Mouse (Mus musculus): ENCODE data around the gene Nphs2. TPM values are rescaled to one million over a fixed set of nuclear protein-coding genes. Genes with fewer than 3 reads are reported as not detected.

Gene Nphs2
- polyA plus RNA-seq, 1 experiment: 3.7 TPM

DNA sequence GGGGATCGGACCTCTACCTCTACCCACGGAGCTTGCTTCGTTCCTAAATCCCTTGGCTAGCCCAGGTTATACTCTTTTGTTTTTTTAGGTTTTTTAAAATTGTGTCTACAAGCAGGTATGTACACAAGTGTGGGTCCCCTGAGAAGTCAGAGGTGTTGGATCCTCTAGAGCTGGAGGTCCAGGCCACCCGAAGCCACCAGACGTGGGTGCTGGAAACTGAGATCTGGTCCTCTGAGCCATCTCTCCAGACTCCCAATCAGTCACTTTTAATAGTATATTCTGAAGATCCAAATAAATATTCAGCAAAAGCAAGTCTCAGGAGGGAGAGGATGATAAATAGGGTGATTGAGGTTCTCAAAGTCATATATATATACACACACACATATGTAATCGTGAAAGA lies 20.5 kb upstream of the Nphs2 start:
- WGBS: 98% methylated on average over 6 of the region's 6 CpGs

DNA sequence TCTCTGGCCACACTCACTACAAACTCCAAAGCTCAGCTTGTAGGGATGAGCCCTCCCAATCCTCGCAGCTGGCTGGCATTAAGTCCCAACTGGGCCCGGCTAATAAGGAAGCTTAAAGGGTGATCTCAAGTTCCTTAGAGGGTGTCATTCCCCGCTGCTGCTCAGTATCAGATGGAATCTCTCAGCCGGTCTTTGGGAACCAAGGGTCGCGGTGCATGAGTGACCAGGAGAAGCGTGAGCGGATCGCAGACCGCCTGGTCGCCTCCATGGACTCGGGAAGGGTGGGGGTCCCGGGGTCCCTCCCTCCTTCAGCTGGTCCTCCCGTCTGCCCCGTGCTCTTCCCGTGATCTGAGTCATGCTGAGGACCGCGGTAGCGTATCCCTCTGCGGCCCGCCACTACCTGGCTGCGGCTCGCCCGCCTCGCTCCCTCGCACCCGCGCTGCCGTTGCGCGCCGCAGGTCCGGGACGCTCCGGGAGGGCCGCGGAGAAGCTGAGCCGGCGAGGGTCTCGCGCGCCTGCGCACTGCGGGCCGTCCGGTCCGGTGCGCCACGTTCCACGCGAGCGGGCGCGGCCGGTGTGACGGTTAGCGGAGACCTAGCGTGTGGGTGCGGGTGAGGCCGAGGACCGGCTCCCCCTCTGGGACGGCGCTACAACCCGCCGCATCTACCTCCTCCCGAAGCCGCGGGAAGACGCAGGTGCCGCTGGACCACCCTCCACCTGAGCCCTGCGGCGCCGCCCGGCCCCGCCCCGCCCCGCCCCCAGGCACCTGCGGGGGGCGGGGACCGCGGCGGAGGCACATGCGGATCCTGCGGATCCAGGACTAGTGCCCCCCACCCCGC lies 7.4 kb upstream of the Nphs2 start, which contains the start of gene Tdrd5:
Gene Tdrd5, minus strand, starts transcription at position 754 of the 839 bp plus-strand sequence.
- Histone ChIP-seq H3K27ac (ENCODE audit: control insufficient read depth, insufficient read depth, low read length) (peak within 1 kb of the TSS; percentile 34), H3K4me1 (replicated peaks; ENCODE audit: control insufficient read depth, insufficient read depth, low read length) (peaks cover 13% of the 10 kb centered on the region), H3K36me3 (ENCODE audit: control insufficient read depth, insufficient read depth, low read length) (peaks cover 5% of the 10 kb centered on the region; the same call in 1 of the 2 replicates), H3K4me3 (ENCODE audit: control insufficient read depth, insufficient read depth, low read length) (peak within 1 kb of the TSS; percentile 66), H3K27me3 (ENCODE audit: control insufficient read depth, insufficient read depth, low read length) (no peaks in the 10 kb centered on the region)
- TF ChIP-seq CTCF (IDR thresholded peaks at IDR 0.05; ENCODE audit: borderline replicate concordance, control insufficient read depth, extremely low read depth, insufficient read depth, low read length, poor library complexity): 0 out of 2 replicates have a peak, but pooled peaks have one; percentile 16
- TF ChIP-seq POLR2A (IDR thresholded peaks at IDR 0.05; ENCODE audit: control insufficient read depth, extremely low read depth, insufficient read depth, low read length, poor library complexity): 0 out of 2 replicates have a peak, but pooled peaks have one; percentile 14
- DNase-seq: peak; percentile 64
- 3% methylated on average over 85 of the region's 85 CpGs for WGBS

More for the DNA sequence above, 20.5 kb upstream of the Nphs2 start:
- Histone ChIP-seq H3K4me1 (replicated peaks; ENCODE audit: control insufficient read depth, insufficient read depth, low read length) (peaks cover 7% of the 10 kb centered on the region), H3K4me3 (ENCODE audit: control insufficient read depth, insufficient read depth, low read length) (no peak overlapping the region), H3K27ac (ENCODE audit: control insufficient read depth, insufficient read depth, low read length) (no peak overlapping the region), H3K36me3 (ENCODE audit: control insufficient read depth, insufficient read depth, low read length) (peaks cover 48% of the 10 kb centered on the region), H3K27me3 (ENCODE audit: control insufficient read depth, insufficient read depth, low read length) (no peaks in the 10 kb centered on the region)
- TF ChIP-seq POLR2A (IDR thresholded peaks at IDR 0.05; ENCODE audit: control insufficient read depth, extremely low read depth, insufficient read depth, low read length, poor library complexity): no peak
- no peak for DNase-seq

DNA sequence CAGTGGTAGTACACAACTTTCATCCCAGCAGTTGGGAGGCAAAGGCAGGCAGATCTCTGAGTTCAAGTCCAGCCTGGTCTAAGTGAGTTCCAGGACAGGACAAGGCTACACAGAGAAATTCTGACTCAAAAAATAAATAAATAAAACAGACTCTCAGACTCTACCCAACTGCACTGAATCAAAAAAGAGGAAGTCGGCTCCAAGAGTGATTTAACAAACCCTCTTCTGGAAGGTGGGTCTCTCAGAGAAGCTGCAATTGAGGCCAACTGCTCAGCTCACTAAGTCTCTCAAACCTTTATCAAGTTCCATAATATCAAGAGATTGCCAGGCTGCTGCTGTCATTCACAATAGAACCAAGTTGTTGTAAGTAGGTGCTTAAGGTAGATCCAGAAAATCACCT lies 1.9 kb upstream of the Nphs2 start:
- H3K27ac ChIP-seq (ENCODE audit: control insufficient read depth, insufficient read depth, low read length): no peak overlapping the region
- WGBS: 18% methylated on average over 1 of the region's 1 CpGs
- H3K4me1 ChIP-seq (replicated peaks; ENCODE audit: control insufficient read depth, insufficient read depth, low read length): peaks cover 12% of the 10 kb centered on the region
- no peaks in the 10 kb centered on the region for H3K27me3 ChIP-seq (ENCODE audit: control insufficient read depth, insufficient read depth, low read length)
- H3K36me3 ChIP-seq (ENCODE audit: control insufficient read depth, insufficient read depth, low read length): no peaks in the 10 kb centered on the region
- no peak for DNase-seq
- H3K4me3 ChIP-seq (ENCODE audit: control insufficient read depth, insufficient read depth, low read length): no peak overlapping the region
- TF ChIP-seq POLR2A (IDR thresholded peaks at IDR 0.05; ENCODE audit: control insufficient read depth, extremely low read depth, insufficient read depth, low read length, poor library complexity): no peak
- TF ChIP-seq CTCF (IDR thresholded peaks at IDR 0.05; ENCODE audit: borderline replicate concordance, control insufficient read depth, extremely low read depth, insufficient read depth, low read length, poor library complexity): no peak

DNA sequence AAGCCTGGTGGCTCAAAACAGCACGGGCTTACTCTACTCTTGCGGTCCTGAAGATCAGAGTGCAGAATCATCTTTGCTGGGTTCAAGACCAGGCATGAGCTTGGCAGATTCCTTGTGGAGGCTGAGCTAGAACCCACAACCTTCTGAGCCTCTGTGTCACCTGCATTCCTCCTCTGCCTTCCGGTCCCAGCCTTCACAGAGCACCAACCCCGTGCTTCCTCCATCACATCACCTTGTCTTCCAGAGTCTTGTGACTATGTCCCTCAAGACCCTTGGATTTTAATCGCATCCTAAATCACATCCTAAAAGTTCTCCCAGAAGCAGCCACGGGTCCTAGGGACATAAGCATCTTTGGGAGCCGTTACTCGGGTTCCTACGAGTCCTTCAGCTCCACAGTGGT lies 12.6 kb downstream of the Nphs2 start:
- no peaks in the 10 kb centered on the region for H3K4me1 ChIP-seq (replicated peaks; ENCODE audit: control insufficient read depth, insufficient read depth, low read length)
- WGBS: 91% methylated on average over 9 of the region's 9 CpGs
- DNase-seq: no peak
- H3K27ac ChIP-seq (ENCODE audit: control insufficient read depth, insufficient read depth, low read length): no peak overlapping the region
- no peaks in the 10 kb centered on the region for H3K27me3 ChIP-seq (ENCODE audit: control insufficient read depth, insufficient read depth, low read length)
- no peaks in the 10 kb centered on the region; the same call in 1 of the 2 replicates for H3K36me3 ChIP-seq (ENCODE audit: control insufficient read depth, insufficient read depth, low read length)
- no peak overlapping the region for H3K4me3 ChIP-seq (ENCODE audit: control insufficient read depth, insufficient read depth, low read length)
- TF ChIP-seq CTCF (IDR thresholded peaks at IDR 0.05; ENCODE audit: borderline replicate concordance, control insufficient read depth, extremely low read depth, insufficient read depth, low read length, poor library complexity): no peak
- no peak for TF ChIP-seq POLR2A (IDR thresholded peaks at IDR 0.05; ENCODE audit: control insufficient read depth, extremely low read depth, insufficient read depth, low read length, poor library complexity)

DNA sequence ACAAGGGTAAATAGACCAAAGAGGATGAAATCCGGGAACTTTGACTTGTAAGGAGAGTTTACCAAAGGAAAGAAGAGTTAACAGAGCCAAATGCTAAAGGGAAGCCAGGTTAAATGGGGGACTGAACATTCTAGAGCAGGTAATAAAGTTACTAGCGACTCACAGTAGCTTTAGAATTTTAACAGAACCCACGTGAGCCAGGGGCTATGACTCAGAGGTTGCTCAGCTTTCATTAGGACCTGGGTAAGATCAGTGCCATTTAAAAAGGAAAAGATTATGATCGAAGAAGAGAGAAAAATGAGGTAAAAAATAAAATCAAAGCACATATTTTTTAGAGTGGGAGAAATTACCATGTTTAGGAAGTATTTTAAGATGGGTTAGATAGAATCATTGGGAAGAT lies 30.3 kb downstream of the Nphs2 start:
- WGBS: 90% methylated on average over 4 of the region's 4 CpGs
- H3K27ac ChIP-seq (ENCODE audit: control insufficient read depth, insufficient read depth, low read length): no peak overlapping the region
- no peaks in the 10 kb centered on the region; the same call in 1 of the 2 replicates for H3K36me3 ChIP-seq (ENCODE audit: control insufficient read depth, insufficient read depth, low read length)
- no peak for DNase-seq
- no peak overlapping the region for H3K4me3 ChIP-seq (ENCODE audit: control insufficient read depth, insufficient read depth, low read length)
- TF ChIP-seq CTCF (IDR thresholded peaks at IDR 0.05; ENCODE audit: borderline replicate concordance, control insufficient read depth, extremely low read depth, insufficient read depth, low read length, poor library complexity) (no peak), POLR2A (IDR thresholded peaks at IDR 0.05; ENCODE audit: control insufficient read depth, extremely low read depth, insufficient read depth, low read length, poor library complexity) (no peak)
- H3K27me3 ChIP-seq (ENCODE audit: control insufficient read depth, insufficient read depth, low read length): no peaks in the 10 kb centered on the region
- H3K4me1 ChIP-seq (replicated peaks; ENCODE audit: control insufficient read depth, insufficient read depth, low read length): no peaks in the 10 kb centered on the region

DNA sequence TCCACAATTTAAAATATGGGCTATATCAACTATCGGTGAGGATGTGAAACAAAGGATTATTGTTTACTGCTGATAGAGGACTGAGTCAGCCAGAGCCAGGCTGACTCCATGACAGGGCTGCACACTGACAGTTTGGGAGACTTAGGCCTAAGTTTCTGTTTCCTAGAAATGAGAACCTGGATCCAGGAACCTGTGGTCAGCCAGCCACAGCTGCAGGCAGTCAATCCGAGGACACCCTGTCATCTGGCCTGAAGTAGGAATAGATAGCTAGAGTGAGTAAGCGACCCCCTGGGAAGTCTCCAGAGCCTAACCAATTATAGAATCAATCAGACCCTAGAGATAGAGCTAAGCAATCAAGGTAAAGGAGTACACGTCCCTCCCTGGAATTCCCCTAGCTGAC lies 33.9 kb downstream of the Nphs2 start:
- Histone ChIP-seq H3K36me3 (ENCODE audit: control insufficient read depth, insufficient read depth, low read length) (no peaks in the 10 kb centered on the region), H3K4me3 (ENCODE audit: control insufficient read depth, insufficient read depth, low read length) (no peak overlapping the region), H3K27ac (ENCODE audit: control insufficient read depth, insufficient read depth, low read length) (no peak overlapping the region; the same call in 1 of the 2 replicates), H3K27me3 (ENCODE audit: control insufficient read depth, insufficient read depth, low read length) (no peaks in the 10 kb centered on the region), H3K4me1 (replicated peaks; ENCODE audit: control insufficient read depth, insufficient read depth, low read length) (peaks cover 10% of the 10 kb centered on the region)
- TF ChIP-seq POLR2A (IDR thresholded peaks at IDR 0.05; ENCODE audit: control insufficient read depth, extremely low read depth, insufficient read depth, low read length, poor library complexity): no peak
- no peak for TF ChIP-seq CTCF (IDR thresholded peaks at IDR 0.05; ENCODE audit: borderline replicate concordance, control insufficient read depth, extremely low read depth, insufficient read depth, low read length, poor library complexity)
- DNase-seq: no peak
- WGBS: 89% methylated on average over 4 of the region's 4 CpGs
